Mouse (Mus musculus): ENCODE data around the gene Ippk.

- TF ChIP-seq POLR2A (IDR thresholded peaks at IDR 0.05; ENCODE audit: low read depth, low read length) (no peak), CTCF (IDR thresholded peaks at IDR 0.05; ENCODE audit: borderline replicate concordance, insufficient read depth, low read length) (no peak)
Observed at GRCm38 (mm10) chr13:49470806-49471205, 49.8 kb downstream of the Ippk start.

Data from embryonic fibroblast, embryonic 13.5 days (primary cell).